Mouse (Mus musculus): ENCODE measurements around the gene Slc9a5.

Gene Slc9a5

GRCm38 (mm10) chr8:105326141-105326672 is 22.4 kb upstream of the Slc9a5 start, which contains the start of the genes Lrrc29 and Tmem208:
Lrrc29 (minus strand) TSS chr8:105326278.
Tmem208 (plus strand) TSS chr8:105326354.
- peak; percentile 97 for DNase-seq (ENCODE audit: low spot score)

- no peak for DNase-seq (ENCODE audit: low spot score)
Measured at GRCm38 (mm10) chr8:105326968-105327367, 21.7 kb upstream of the Slc9a5 start.

GRCm38 (mm10) chr8:105330325-105330724 is 18.3 kb upstream of the Slc9a5 start:
- no peak for DNase-seq (ENCODE audit: low spot score)

GRCm38 (mm10) chr8:105331469-105331868 is 17.2 kb upstream of the Slc9a5 start:
- no peak for DNase-seq (ENCODE audit: low spot score)

GRCm38 (mm10) chr8:105331931-105332330 is 16.7 kb upstream of the Slc9a5 start:
- no peak for DNase-seq (ENCODE audit: low spot score)

- DNase-seq (ENCODE audit: low spot score) = no peak
Measured at GRCm38 (mm10) chr8:105332523-105332922, 16.1 kb upstream of the Slc9a5 start.

GRCm38 (mm10) chr8:105336373-105337130 is 12.1 kb upstream of the Slc9a5 start:
- DNase-seq (ENCODE audit: low spot score) = no peak

- no peak for DNase-seq (ENCODE audit: low spot score)
Measured at GRCm38 (mm10) chr8:105338992-105339391, 9.7 kb upstream of the Slc9a5 start.

GRCm38 (mm10) chr8:105339886-105340635 is 8.6 kb upstream of the Slc9a5 start:
- DNase-seq (ENCODE audit: low spot score) = no peak

- DNase-seq (ENCODE audit: low spot score) = no peak
Measured at GRCm38 (mm10) chr8:105341399-105341798, 7.2 kb upstream of the Slc9a5 start.

GRCm38 (mm10) chr8:105342768-105343167 is 5.9 kb upstream of the Slc9a5 start:
- no peak for DNase-seq (ENCODE audit: low spot score)

GRCm38 (mm10) chr8:105343791-105344574 is 4.7 kb upstream of the Slc9a5 start:
- no peak for DNase-seq (ENCODE audit: low spot score)

GRCm38 (mm10) chr8:105345061-105345975 is 3.3 kb upstream of the Slc9a5 start:
- no peak for DNase-seq (ENCODE audit: low spot score)

GRCm38 (mm10) chr8:105346611-105347427 is 1.8 kb upstream of the Slc9a5 start:
- DNase-seq (ENCODE audit: low spot score) = no peak

- peak; percentile 87 for DNase-seq (ENCODE audit: low spot score)
Measured at GRCm38 (mm10) chr8:105347428-105348221, 1.0 kb upstream of the Slc9a5 start, which contains the start of gene Fhod1. Fhod1 (minus strand) TSS chr8:105347953.

- no peak for DNase-seq (ENCODE audit: low spot score)
Measured at GRCm38 (mm10) chr8:105349096-105349771, 591 bp downstream of the Slc9a5 start.

GRCm38 (mm10) chr8:105350186-105350585 is 1.5 kb downstream of the Slc9a5 start:
- DNase-seq (ENCODE audit: low spot score) = no peak

- no peak for DNase-seq (ENCODE audit: low spot score)
Measured at GRCm38 (mm10) chr8:105353583-105354135, 5.0 kb downstream of the Slc9a5 start.
